Mouse (Mus musculus): ENCODE data around the gene Xrn1.
A peak's percentile ranks its signal among the peaks of the same experiment; 100 is the strongest.
"Not testable (repeated sequence)": the region's sequence is repeated elsewhere in the genome, so short reads cannot be mapped to it uniquely, and the experiment has no call there.

Gene Xrn1

GRCm38 (mm10) chr9:96051501-96051900 is 96.9 kb downstream of the Xrn1 start:
- no peak for DNase-seq (ENCODE audit: low spot score in 2 of 2)

- DNase-seq (ENCODE audit: low spot score in 2 of 2): peak in 1 of 2 experiments; percentile 36
Observed at GRCm38 (mm10) chr9:96054878-96055277, 100.3 kb downstream of the Xrn1 start.

- DNase-seq (ENCODE audit: low spot score in 2 of 2): no peak
Observed at GRCm38 (mm10) chr9:96056417-96057223, 102.1 kb downstream of the Xrn1 start.

- DNase-seq (ENCODE audit: low spot score in 2 of 2): no peak
Observed at GRCm38 (mm10) chr9:96063083-96063802, 108.7 kb downstream of the Xrn1 start.

- no peak for DNase-seq (ENCODE audit: low spot score in 2 of 2)
Observed at GRCm38 (mm10) chr9:96063803-96064475, 109.4 kb downstream of the Xrn1 start.

- no peak for DNase-seq (ENCODE audit: low spot score in 2 of 2)
Observed at GRCm38 (mm10) chr9:96067507-96067906, 112.9 kb downstream of the Xrn1 start.

GRCm38 (mm10) chr9:96078752-96079315 is 124.3 kb downstream of the Xrn1 start:
- DNase-seq (ENCODE audit: low spot score in 2 of 2): no peak

GRCm38 (mm10) chr9:96085293-96085692 is 130.7 kb downstream of the Xrn1 start:
- DNase-seq (ENCODE audit: low spot score in 2 of 2): no peak

- DNase-seq (ENCODE audit: low spot score in 2 of 2): no peak
Observed at GRCm38 (mm10) chr9:96087671-96088070, 133.1 kb downstream of the Xrn1 start.

GRCm38 (mm10) chr9:96088456-96088855 is 133.9 kb downstream of the Xrn1 start:
- DNase-seq (ENCODE audit: low spot score in 2 of 2): not testable (repeated sequence)

- not testable (repeated sequence) for DNase-seq (ENCODE audit: low spot score in 2 of 2)
Observed at GRCm38 (mm10) chr9:96092637-96093036, 138.1 kb downstream of the Xrn1 start.

GRCm38 (mm10) chr9:96093221-96093620 is 138.7 kb downstream of the Xrn1 start:
- no peak for DNase-seq (ENCODE audit: low spot score in 2 of 2)

GRCm38 (mm10) chr9:96094341-96094740 is 139.8 kb downstream of the Xrn1 start:
- no peak for DNase-seq (ENCODE audit: low spot score in 2 of 2)

GRCm38 (mm10) chr9:96095192-96095591 is 140.6 kb downstream of the Xrn1 start:
- no peak for DNase-seq (ENCODE audit: low spot score in 2 of 2)

- no peak for DNase-seq (ENCODE audit: low spot score in 2 of 2)
Observed at GRCm38 (mm10) chr9:96102846-96103245, 148.3 kb downstream of the Xrn1 start.
